Mouse (Mus musculus) small intestine, adult 2 months (tissue): ENCODE data around the gene Fto.

ENCODE experiments used
- CTCF ChIP-seq: fragments of 200-500 bp; IDR thresholded peaks from 2 replicates; pipeline ENCODE4 v1.5.1; 2012; ENCODE audit warnings: low read depth, mild to moderate bottlenecking, control low read depth, inconsistent platforms, low read length, moderate library complexity, mixed read lengths; ENCODE audit not compliant: insufficient replicate concordance, insufficient read length; ENCODE audit errors: extremely low read depth
- POLR2A ChIP-seq: fragments of 200-500 bp; IDR thresholded peaks from 2 replicates; pipeline ENCODE4 v1.6.1; 2012; ENCODE audit warnings: low read depth, mild to moderate bottlenecking, control low read depth, inconsistent platforms, low read length, moderate library complexity

DNA sequence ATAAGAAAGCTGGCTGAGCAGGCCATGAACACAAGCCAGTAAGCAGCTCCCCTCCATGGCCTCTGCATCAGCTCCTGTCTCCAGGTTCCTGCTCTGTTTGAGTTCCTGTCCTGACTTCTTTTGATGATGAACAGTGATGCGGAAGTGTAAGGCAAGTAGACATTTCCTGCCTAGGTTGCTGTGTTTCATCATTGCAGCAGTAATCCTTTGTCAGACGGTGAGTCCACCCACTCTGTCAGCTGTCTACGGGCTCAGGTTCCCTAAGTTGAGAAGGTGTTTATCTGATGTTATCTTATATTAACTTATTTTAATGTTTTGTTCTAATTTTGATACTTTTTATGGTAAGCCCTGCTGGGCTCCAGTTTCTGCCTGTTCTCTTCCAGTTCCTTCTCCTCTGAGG, 12.7 kb downstream of the Fto start:
- TF ChIP-seq POLR2A (no peak), CTCF (no peak)
